Mouse (Mus musculus): ENCODE measurements around the gene Btbd9.

DNA sequence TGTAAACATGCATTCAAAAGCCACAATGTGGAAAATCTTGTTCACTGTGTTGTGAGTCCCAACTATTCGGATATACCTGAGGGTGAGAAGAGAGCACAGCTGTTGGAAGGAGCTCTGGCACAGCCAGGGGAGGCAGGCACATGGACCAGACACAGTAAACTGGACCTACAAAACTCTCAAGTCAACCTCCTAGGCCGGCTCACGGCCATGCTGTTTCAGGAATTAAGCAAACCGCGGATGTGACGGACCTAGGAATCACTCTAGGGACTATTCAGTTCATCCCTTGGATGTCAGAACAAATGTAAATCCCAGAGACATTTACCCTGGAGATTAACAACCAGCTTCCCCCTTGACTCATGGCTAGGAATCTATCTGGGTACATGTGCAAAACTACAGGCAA is 242.0 kb downstream of the Btbd9 start:
- TF ChIP-seq MAFK (IDR thresholded peaks at IDR 0.05; ENCODE audit: insufficient read depth, low read depth, low read length) (no peak), HCFC1 (IDR thresholded peaks at IDR 0.05; ENCODE audit: borderline replicate concordance, insufficient read depth, low read length) (no peak), CHD2 (IDR thresholded peaks at IDR 0.05; ENCODE audit: low read depth, low read length) (no peak), ZC3H11A (IDR thresholded peaks at IDR 0.05; ENCODE audit: borderline replicate concordance, low read depth, low read length) (no peak), ZNF384 (IDR thresholded peaks at IDR 0.05; ENCODE audit: low read depth, low read length) (no peak)
